Mouse (Mus musculus) v-Abl transformed pro-B cells (cell line): ENCODE measurements around the gene Ncam2.

Experiments used
- in situ Hi-C, 2 experiments: fragments of 400-800 bp; cut with MboI; formaldehyde crosslinking; loops; one replicate each; pipeline ENCODE4 v1.15.1; 2025; ENCODE audit not compliant: unreplicated experiment in 2 of 2

Ncam2 gene

DNA sequence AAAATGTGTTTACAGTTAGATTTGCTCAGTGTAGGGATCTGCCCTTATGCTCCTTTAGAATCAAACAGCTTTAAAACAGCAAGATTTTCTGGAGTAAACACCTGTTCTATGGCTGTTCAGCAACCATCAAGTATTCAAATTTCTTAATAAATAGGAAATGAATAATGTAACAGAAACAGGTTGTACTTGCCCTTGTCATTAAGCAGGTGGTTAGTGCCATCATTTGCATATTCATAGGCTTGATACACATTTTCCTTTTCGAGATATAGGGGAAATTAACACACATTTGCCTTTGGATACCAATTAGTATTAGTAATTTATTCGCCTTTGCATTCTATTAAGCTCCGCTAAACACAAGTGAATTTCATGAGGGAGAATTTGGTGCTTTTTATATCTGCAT lies 335.7 kb downstream of the Ncam2 start:
- in situ Hi-C loops, result no loop called here

DNA sequence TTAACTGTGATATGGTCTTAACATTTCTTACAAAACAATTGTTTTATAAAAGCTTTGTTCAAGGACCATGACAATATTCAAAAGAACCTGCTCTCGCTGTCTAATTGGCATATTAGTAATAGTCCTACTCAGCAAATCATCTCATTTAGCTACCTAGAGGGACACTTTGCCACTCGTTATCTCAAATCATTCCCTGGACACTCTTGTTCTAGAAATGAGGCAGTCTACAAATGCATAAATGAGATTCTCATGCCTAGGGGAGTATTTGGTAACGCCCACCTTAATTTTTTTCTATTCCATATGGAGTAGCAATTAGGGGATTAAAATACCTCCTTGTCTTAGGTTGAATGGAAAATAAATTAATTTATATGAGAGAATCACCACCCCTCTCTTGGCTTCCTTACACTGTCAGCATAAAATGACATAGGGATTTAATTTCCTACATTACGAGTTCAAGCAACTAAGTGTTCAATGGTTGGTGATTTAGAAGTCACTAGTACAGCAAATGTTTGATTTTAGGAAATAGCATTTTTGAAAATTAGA lies 387.1 kb downstream of the Ncam2 start:
- in situ Hi-C loops, result no loop called here

DNA sequence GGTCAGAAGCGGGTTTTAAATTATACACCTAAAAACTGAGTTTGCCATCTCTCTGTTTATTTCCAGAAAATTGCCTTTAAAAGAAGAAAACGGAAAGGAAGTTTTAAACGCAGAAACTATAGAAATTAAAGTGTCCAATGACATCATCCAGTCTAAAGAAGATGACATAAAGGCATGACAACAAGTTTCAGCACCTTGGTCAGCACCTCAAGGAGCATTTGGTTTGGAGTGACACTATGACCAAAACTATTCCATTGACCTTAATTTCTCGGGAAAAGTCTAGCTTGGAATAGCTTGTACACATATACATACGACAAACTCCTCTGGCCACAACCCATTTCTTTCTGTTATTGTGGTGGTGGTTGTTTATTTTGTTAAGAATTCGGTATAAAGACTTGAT lies 422.8 kb downstream of the Ncam2 start:
- in situ Hi-C loops, result no loop called here

DNA sequence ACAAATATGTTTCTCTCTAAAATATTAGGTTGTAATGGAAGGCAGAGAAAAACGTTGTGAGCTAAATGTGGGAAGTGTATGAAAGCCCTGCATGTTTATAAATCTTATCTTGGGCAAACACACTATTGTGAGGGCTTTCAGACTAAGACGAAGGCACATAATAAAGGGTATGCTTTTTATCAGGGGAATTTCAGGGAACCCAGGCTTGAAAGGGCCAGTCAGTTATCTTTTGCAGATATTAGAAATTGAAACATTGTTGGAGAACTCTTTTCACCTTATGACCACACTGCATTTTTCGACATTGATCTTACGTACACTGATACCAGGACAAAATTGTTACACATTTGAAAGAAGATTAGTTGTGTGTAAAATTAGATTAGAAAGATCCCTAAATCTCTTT lies 423.3 kb downstream of the Ncam2 start:
- in situ Hi-C loops, result no loop called here

DNA sequence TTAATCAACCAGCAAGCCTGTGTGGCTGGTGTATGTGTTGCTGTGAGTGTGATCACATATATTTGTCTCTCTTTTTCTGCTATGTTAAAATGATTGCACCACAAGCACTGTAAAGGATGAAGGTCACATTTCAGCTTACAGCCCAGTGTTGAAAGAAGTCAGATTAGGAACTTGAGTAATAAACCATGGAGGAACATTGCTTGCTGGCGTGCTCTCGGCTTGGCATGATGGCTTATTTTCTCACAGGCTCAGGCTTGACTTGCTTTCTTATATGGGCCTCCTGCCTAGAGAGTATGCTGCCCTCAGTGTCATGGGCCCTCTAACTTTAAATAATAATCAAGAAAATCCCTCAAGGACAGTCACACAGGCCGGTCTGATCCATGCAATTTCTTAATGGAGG lies 449.8 kb downstream of the Ncam2 start:
- in situ Hi-C loops, result no loop called here

DNA sequence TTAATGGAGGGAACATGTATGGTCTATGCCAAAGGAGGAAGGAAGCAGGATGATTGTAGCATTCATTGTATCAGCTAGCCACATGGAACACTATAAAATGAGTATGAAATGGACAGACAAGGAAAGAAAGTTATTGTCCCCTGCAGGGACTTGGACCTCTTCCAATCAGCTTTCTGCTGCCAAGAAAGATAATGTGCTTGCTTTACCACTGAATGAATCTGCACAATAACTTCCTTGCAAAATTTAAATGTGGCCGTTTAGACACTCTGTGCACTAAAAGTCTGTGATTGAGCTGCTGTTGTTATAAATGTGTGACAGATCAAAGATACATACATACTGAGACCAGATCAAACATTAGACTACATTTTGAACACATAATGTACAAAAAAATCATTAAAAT lies 451.1 kb downstream of the Ncam2 start:
- in situ Hi-C loops, result no loop called here

DNA sequence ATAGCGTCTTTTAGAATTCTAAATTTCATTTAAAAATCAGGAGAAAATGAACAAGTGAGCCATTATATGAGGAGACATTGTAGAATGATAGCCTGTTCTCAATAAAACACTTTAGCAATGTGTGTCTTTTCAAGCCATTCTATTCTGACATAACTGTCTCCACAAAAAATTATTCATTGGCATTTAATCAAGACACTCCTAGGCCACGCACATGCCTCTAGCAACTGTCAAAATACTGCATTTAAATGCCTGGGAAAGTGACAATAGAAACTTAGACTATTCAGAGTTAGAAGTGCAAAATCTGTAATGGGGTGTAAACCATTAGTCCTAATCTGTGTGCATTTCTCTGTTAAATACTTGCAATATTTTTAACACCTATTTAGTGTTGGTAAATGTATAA lies 456.1 kb downstream of the Ncam2 start:
- in situ Hi-C loops, result no loop called here

DNA sequence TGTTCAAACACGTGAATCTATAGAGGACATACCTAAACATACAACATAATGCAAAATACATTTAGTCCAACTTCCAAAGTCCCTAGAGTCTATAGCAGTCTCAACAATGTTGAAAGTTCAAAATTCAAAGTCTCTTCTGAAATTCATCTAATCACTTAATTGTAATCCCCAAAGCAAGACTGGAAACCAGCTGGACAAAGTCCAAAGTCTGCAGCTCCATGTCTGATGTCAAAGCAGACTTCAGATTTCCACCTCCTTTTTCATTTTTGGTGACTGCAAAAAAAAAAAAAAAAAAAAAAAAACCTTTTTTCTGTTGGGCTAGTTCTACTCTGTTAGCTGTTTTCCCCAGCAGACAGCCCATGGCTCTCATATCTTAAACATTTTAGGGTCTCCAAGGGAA lies 473.4 kb downstream of the Ncam2 start:
- in situ Hi-C loops, result no loop called here

DNA sequence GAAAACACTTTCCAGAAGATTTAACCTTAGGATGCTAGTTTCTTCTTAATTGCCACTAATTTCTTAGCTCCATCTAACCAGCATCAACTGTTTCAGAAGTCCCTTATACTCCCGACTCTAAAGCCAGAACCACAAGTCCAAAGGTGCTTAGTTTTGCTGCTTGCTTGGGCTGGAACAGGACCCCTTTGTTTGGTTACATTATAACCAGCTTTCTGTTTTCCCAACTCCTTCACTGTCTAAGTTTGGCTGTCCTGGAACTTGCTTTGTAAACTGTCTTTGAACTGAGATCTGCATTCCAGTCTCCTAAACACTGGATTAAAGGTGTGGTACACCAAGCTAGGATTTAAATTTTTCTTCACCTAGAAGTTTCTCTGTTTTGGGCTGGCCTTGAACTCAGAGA lies 475.0 kb downstream of the Ncam2 start:
- in situ Hi-C loops, result no loop called here
